Mouse (Mus musculus) embryonic facial prominence, embryonic 15.5 days (tissue): ENCODE data around the gene Vti1a. TPM values are rescaled to one million over a fixed set of nuclear protein-coding genes. Genes with fewer than 3 reads are reported as not detected.

Experiments
- ATAC-seq: fragments of 200-750 bp; cut with Nextera tagmentation; 2 replicates; pipeline ENCODE4 v1.8.0; 2017; ENCODE audit warnings: low read depth, moderate TSS enrichment; ENCODE audit not compliant: insufficient number of reproducible peaks, low FRiP score, low TSS enrichment
- H3K27ac ChIP-seq: fragments of 300-500 bp; sonication (generic); replicated peaks from 2 replicates; pipeline ENCODE4 v1.5.1; 2015; ENCODE audit warnings: mild to moderate bottlenecking, inconsistent platforms
- H3K27me3 ChIP-seq: fragments of 300-500 bp; sonication (generic); 2 replicates; pipeline ENCODE4 v1.6.1; 2015; ENCODE audit warnings: inconsistent platforms
- H3K36me3 ChIP-seq: fragments of 300-500 bp; sonication (generic); 2 replicates; pipeline ENCODE4 v1.6.1; 2015; ENCODE audit warnings: mild to moderate bottlenecking, inconsistent platforms
- H3K4me1 ChIP-seq: fragments of 300-500 bp; sonication (generic); 2 replicates; pipeline ENCODE4 v1.6.1; 2015; ENCODE audit warnings: inconsistent platforms
- H3K4me2 ChIP-seq: fragments of 300-500 bp; sonication (generic); replicated peaks from 2 replicates; pipeline ENCODE4 v1.6.1; 2015; ENCODE audit warnings: mild to moderate bottlenecking, inconsistent platforms
- H3K4me3 ChIP-seq: fragments of 300-500 bp; sonication (generic); replicated peaks from 2 replicates; pipeline ENCODE4 v1.5.1; 2015; ENCODE audit warnings: mild to moderate bottlenecking, inconsistent platforms
- H3K9ac ChIP-seq: fragments of 300-500 bp; sonication (generic); 2 replicates; pipeline ENCODE4 v1.6.1; 2015; ENCODE audit warnings: inconsistent platforms
- H3K9me3 ChIP-seq: fragments of 300-500 bp; sonication (generic); replicated peaks from 2 replicates; pipeline ENCODE4 v1.6.1; 2016; ENCODE audit warnings: inconsistent platforms
- WGBS: fragments of 180-500 bp; shearing (Covaris S2); methylation state at CpG from one replicate; pipeline ENCODE4 v1.1.7; 2015; 5-methylcytosine and 5-hydroxymethylcytosine counted together
- polyA plus RNA-seq: library from polyadenylated mRNA; unstranded; fragments of >200 nt; fragmentation: Nextera tagmentation; extraction: Ambion mirVana; gene quantifications from 2 replicates; pipeline ENCODE4 v1.2.1, GENCODE M21; 2015

The Vti1a gene
- polyA plus RNA-seq, 1 experiment from 2014 or later, result 25.6 TPM

DNA sequence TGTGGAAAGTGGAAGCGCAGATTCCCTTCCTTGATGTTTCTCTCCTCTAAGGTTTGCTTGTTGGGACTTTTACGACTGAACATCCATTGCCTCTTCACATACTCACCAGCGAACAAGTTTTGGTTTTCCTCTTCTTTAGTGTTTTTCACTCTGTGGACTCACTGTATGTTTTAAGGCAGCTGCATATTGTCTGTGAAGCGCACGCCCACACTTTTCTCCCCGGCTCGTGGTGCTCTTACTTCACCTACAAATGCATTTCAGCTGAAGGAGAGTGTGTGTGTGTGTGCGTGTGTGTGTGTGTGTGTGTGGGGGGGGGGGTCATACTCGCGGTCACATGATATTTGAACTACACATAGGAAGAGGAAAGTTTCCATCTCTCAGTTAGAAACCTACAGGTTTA lies 21.6 kb downstream of the Vti1a start:
- no peak for ATAC-seq
- WGBS, result 81% methylated on average over 10 of the region's 10 CpGs
- no peak overlapping the region for H3K27ac ChIP-seq
- peaks cover 3% of the 10 kb centered on the region; the same call in 1 of the 2 replicates for H3K36me3 ChIP-seq
- peaks cover 18% of the 10 kb centered on the region; the same call in 1 of the 2 replicates for H3K4me1 ChIP-seq
- no peaks in the 10 kb centered on the region for H3K27me3 ChIP-seq
- H3K4me3 ChIP-seq, result no peak overlapping the region
- H3K4me2 ChIP-seq, result no peak overlapping the region
- no peaks in the 10 kb centered on the region for H3K9me3 ChIP-seq
- H3K9ac ChIP-seq, result no peak overlapping the region

DNA sequence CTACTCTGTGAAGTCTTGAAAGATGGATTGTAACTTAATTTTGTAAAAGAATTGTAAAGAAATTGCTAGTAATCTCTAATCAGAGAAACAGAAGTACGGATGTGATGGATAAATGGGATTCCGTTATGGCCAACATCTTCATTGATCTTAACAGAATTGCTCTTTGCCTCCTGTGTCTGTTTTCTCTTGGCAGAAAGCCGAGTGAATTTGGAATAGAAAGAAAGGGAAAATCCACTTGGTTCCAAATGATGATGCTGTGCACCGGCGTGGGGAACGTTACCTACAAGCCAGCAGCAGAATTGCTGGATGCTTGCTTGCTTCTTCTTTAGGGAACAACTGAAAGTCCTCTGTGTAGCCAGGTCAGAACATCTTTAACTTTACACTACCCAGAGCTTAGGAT lies 24.4 kb downstream of the Vti1a start:
- Histone ChIP-seq H3K36me3 (peaks cover 5% of the 10 kb centered on the region; the same call in 1 of the 2 replicates), H3K4me3 (no peak overlapping the region)

DNA sequence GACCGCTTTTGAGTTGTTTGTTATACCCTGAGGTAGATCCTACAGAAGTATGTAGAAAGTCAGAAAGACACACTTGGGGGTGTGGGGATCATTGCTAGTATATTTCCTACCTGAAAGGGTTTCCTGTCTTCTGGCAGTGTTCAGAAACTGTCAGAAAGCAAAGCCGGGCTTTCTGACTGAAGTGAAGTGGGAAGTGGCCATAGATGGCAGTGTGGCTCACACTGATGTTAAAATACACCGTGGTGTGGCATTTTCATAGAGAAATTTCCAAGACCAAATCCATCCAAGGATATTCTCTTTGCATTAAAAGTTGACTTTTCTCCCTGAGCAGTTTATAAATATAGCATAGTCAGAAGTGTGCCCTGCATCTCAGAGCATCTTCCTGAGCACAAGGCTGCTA lies 25.3 kb downstream of the Vti1a start:
- H3K9me3 ChIP-seq, result no peaks in the 10 kb centered on the region
- no peak for ATAC-seq
- 62% methylated on average over 3 of the region's 3 CpGs for WGBS
- peaks cover 17% of the 10 kb centered on the region; the same call in 1 of the 2 replicates for H3K4me1 ChIP-seq
- peaks cover 5% of the 10 kb centered on the region; the same call in 1 of the 2 replicates for H3K36me3 ChIP-seq
- H3K4me2 ChIP-seq, result no peak overlapping the region
- H3K9ac ChIP-seq, result no peak overlapping the region
- H3K27ac ChIP-seq, result no peak overlapping the region
- no peaks in the 10 kb centered on the region for H3K27me3 ChIP-seq
- no peak overlapping the region for H3K4me3 ChIP-seq

More for the DNA sequence above, 24.4 kb downstream of the Vti1a start:
- Histone ChIP-seq H3K9ac (no peak overlapping the region), H3K4me2 (no peak overlapping the region), H3K9me3 (no peaks in the 10 kb centered on the region), H3K27me3 (no peaks in the 10 kb centered on the region), H3K27ac (no peak overlapping the region), H3K4me1 (peaks cover 18% of the 10 kb centered on the region; the same call in 1 of the 2 replicates)
- no peak for ATAC-seq
- 77% methylated on average over 6 of the region's 6 CpGs for WGBS

DNA sequence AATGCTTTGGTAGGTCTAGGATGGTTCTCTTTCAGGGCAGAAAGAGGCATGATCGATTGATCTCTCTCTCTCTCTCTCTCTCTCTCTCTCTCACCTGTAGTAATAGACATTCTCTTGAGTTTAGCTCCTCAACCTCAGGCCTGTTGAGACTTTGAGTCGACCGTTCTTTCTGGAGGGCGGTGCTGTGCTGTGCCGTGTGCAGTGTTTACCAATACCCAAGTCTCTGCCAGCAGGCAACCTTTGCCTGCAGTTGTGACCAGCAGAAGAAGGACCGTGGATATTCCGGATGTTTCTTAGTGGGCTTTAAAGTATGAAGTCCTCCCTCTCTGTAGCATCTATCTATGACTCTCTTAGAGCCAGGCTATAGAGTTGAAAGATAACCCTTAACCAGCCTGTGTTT lies 26.3 kb downstream of the Vti1a start:
- no peak for ATAC-seq
- Histone ChIP-seq H3K9me3 (no peaks in the 10 kb centered on the region), H3K9ac (no peak overlapping the region), H3K4me1 (peaks cover 10% of the 10 kb centered on the region; the same call in 1 of the 2 replicates), H3K27me3 (no peaks in the 10 kb centered on the region), H3K27ac (no peak overlapping the region), H3K4me3 (no peak overlapping the region), H3K36me3 (peaks cover 5% of the 10 kb centered on the region; the same call in 1 of the 2 replicates), H3K4me2 (no peak overlapping the region)
- 87% methylated on average over 7 of the region's 7 CpGs for WGBS

DNA sequence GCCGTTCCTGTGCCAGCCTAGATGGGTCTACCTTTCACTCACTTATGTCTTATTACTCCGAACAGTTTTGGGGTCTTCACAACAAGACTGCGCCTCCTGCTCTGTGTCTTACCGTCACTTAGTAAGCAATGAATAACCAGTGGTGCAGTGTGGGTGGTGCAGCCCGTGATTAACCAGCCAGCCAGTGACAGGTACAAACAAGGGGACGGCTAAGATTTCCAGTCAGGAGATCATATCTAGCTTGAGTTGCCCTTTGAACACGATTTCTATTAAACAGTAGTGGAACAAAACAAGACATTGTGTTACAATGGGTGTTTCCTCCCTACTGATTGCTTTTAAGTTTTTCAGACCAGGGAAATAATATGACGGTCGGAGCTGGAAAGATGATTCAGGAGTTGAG lies 27.2 kb downstream of the Vti1a start:
- Histone ChIP-seq H3K4me3 (no peak overlapping the region), H3K4me2 (no peak overlapping the region), H3K27me3 (no peaks in the 10 kb centered on the region), H3K9me3 (no peaks in the 10 kb centered on the region), H3K36me3 (peaks cover 5% of the 10 kb centered on the region; the same call in 1 of the 2 replicates), H3K4me1 (peaks cover 10% of the 10 kb centered on the region; the same call in 1 of the 2 replicates), H3K27ac (no peak overlapping the region), H3K9ac (no peak overlapping the region)
- WGBS, result 87% methylated on average over 9 of the region's 9 CpGs
- ATAC-seq, result no peak

DNA sequence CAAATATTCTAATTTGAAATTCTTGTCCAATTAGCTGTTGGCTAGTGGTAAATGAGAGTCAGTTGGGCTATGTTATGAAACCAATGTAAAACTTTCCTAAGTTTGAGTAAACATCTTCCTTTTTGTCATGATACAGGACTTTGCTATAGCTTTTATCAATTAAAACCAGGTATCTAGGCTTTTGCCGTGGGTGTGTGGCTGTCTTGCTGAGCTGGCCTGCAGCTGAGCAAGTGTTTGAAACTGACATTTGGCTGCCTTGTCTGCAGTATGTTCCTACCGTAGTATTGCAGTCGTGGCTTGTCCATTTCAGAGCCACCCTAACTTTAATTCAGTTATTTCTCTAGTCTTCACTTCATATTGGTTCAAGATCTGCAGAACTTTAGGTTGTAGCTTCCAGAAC lies 32.1 kb downstream of the Vti1a start:
- no peak for ATAC-seq
- no peak overlapping the region for H3K9ac ChIP-seq
- no peaks in the 10 kb centered on the region for H3K27me3 ChIP-seq
- H3K4me2 ChIP-seq, result no peak overlapping the region
- no peaks in the 10 kb centered on the region for H3K36me3 ChIP-seq
- no peak overlapping the region for H3K4me3 ChIP-seq
- H3K9me3 ChIP-seq, result no peaks in the 10 kb centered on the region
- WGBS, result 85% methylated on average over 3 of the region's 3 CpGs
- H3K4me1 ChIP-seq, result peaks cover 11% of the 10 kb centered on the region
- H3K27ac ChIP-seq, result no peak overlapping the region

DNA sequence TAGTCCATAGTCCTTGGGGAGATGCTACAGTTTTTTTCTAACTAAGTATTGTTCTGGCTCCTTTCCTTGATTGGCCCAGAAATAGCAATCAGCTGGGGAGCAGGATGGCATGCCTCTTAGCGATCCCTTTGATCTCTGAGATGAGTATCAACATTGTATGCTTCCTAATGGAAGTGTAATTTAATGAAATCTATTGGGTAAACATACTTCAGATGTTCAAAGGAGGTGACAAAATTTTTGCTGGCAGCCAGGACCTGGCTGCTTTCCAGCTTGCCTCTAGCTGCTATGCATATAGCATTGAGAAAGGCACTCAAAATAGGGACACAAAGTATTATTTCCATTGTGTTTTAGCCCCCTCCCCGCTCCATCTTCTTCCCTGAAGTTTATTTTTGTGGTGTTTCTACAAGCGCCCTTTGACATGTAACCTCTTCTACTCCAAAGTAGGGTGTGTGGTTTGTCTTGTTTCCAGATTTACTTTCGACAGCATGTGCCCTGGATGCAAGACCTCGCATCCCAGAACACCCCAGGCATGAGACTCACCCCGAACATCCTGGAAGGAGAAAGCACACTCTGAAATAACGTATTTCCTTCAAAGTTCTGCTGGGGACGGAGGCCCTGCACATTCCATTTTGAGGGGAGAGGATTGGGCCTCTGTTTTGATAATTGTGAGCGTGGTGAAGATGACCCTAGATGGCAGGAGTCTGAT lies 34.7 kb downstream of the Vti1a start:
- 55% methylated on average over 9 of the region's 9 CpGs for WGBS
- Histone ChIP-seq H3K4me2 (no peak overlapping the region), H3K9me3 (no peaks in the 10 kb centered on the region), H3K27me3 (no peaks in the 10 kb centered on the region), H3K4me3 (no peak overlapping the region), H3K36me3 (no peaks in the 10 kb centered on the region), H3K9ac (no peak overlapping the region), H3K4me1 (peaks cover 11% of the 10 kb centered on the region), H3K27ac (no peak overlapping the region)
- ATAC-seq, result no peak

DNA sequence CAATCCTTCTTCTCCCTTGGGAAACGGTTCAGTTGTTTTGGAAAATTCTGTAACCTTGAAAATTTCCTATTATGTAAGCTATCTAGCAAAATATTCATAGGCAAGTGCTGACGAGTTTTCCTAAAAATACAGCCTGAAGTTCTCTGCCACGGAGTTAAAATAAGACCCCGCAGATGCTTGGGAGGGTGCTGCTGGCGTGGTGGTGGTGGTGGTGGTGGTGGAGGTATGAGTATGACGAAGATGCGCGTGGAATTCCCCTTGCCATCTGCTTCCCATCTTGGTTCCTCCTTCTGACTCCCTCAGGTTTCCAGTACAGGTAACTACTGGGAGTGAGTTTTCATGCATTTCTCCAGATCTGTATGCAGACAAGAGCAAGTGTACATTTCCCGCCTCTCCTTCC lies 46.5 kb downstream of the Vti1a start:
- no peak overlapping the region for H3K27ac ChIP-seq
- no peak overlapping the region for H3K4me2 ChIP-seq
- no peak for ATAC-seq
- H3K27me3 ChIP-seq, result no peaks in the 10 kb centered on the region
- no peak overlapping the region for H3K4me3 ChIP-seq
- H3K9ac ChIP-seq, result no peak overlapping the region
- 88% methylated on average over 9 of the region's 9 CpGs for WGBS
- H3K36me3 ChIP-seq, result no peaks in the 10 kb centered on the region
- H3K9me3 ChIP-seq, result no peaks in the 10 kb centered on the region
- H3K4me1 ChIP-seq, result no peaks in the 10 kb centered on the region

DNA sequence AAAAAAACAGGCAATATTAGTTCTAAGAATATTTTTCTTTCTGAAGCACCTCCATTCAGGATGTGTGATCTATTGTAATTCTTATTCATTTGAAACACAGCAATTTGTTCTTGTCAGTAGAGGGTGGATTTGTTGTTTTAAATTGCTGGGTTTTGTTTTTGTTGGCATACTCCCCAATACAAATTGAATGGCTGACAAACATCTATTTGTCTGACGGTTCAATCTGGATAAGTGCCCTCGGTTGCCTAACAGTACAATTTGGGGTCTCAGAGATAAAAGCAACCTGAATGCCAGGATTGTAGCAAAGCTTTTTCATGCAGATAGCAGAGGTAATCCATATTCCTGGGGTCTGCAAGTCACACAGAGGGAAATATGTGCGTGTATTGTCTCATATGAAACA lies 53.6 kb downstream of the Vti1a start:
- no peak overlapping the region for H3K9ac ChIP-seq
- no peak overlapping the region for H3K27ac ChIP-seq
- no peak overlapping the region for H3K4me3 ChIP-seq
- no peaks in the 10 kb centered on the region for H3K36me3 ChIP-seq
- 44% methylated on average over 3 of the region's 3 CpGs for WGBS
- no peak for ATAC-seq
- H3K9me3 ChIP-seq, result no peaks in the 10 kb centered on the region
- no peaks in the 10 kb centered on the region for H3K27me3 ChIP-seq
- peaks cover 8% of the 10 kb centered on the region for H3K4me1 ChIP-seq
- H3K4me2 ChIP-seq, result no peak overlapping the region

DNA sequence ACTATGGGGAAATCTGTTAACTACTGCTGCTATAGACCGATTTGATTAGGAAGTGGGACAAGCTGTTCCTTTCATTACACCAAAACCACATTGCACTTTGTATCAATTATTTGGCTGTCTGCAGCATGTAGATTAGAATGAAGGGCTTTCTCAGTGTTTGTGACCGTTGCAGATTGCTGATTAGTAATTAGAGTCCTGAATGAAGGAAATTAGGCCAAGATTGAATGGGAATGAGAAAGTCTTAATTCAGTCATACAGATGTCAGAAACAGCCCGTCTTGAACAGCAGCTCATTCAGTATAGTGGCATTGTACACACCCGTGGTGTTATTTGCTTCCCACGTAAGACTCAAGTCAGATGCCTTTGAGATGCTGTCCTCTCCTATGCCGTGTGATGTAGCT lies 60.2 kb downstream of the Vti1a start:
- WGBS, result 66% methylated on average over 6 of the region's 6 CpGs
- H3K27me3 ChIP-seq, result no peaks in the 10 kb centered on the region
- no peak overlapping the region for H3K4me2 ChIP-seq
- no peaks in the 10 kb centered on the region for H3K36me3 ChIP-seq
- no peak overlapping the region for H3K4me3 ChIP-seq
- no peaks in the 10 kb centered on the region for H3K9me3 ChIP-seq
- no peak overlapping the region for H3K27ac ChIP-seq
- no peak overlapping the region for H3K9ac ChIP-seq
- H3K4me1 ChIP-seq, result peaks cover 17% of the 10 kb centered on the region; the same call in 1 of the 2 replicates
- ATAC-seq, result no peak

DNA sequence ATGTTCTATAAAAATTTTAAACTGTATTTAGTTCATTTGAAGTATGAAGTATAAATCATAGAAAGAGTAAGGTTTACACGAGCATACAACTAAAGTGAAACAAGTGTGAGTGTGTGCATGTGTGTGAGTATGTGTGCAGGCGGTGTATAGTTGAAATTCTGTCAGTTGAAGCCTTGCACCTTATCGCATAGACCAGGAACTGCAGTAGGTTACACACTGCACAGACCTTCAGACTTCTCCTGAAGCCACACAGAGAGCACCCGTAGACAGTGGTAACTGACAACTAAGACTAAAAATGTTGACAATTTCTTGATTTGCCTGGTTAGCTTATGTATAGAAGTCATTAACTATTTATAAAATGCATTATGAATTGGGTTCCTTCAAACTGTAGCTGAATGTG lies 61.4 kb downstream of the Vti1a start:
- Histone ChIP-seq H3K9ac (no peak overlapping the region), H3K4me1 (peaks cover 17% of the 10 kb centered on the region; the same call in 1 of the 2 replicates), H3K4me3 (no peak overlapping the region), H3K36me3 (no peaks in the 10 kb centered on the region), H3K9me3 (no peaks in the 10 kb centered on the region), H3K27me3 (no peaks in the 10 kb centered on the region), H3K27ac (no peak overlapping the region), H3K4me2 (no peak overlapping the region)
- no peak for ATAC-seq
- 80% methylated on average over 4 of the region's 4 CpGs for WGBS

DNA sequence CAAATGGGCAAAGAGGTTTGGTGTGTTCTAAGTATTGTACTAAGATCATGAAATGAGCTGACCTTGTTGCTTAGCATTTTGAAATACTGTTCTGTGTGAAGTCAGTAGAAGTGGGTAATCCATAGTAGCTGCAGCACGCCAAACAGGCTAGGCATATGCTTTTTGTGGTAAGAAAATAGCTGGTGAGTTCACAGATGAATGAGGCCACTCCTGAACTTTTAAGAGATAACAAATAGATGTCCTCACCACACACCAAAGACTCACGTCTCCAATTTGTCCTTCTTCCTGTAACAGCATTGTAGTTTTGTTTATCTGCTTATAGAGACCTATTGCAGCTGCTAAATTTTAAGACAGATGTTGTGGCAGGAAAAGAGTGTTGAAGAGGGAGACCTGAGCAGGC lies 62.8 kb downstream of the Vti1a start:
- H3K36me3 ChIP-seq, result no peaks in the 10 kb centered on the region
- no peaks in the 10 kb centered on the region for H3K9me3 ChIP-seq
- no peak overlapping the region for H3K4me2 ChIP-seq
- WGBS, result 56% methylated on average over 2 of the region's 2 CpGs
- no peak overlapping the region for H3K9ac ChIP-seq
- H3K4me1 ChIP-seq, result peaks cover 15% of the 10 kb centered on the region; the same call in 1 of the 2 replicates
- H3K27ac ChIP-seq, result no peak overlapping the region
- H3K27me3 ChIP-seq, result no peaks in the 10 kb centered on the region
- ATAC-seq, result no peak
- H3K4me3 ChIP-seq, result no peak overlapping the region
